Mouse (Mus musculus) forebrain, embryonic 11.5 days (tissue): ENCODE data around the gene Asap3. TPM values are rescaled to one million over a fixed set of nuclear protein-coding genes. Genes with fewer than 3 reads are reported as not detected.

ENCODE experiments used
- ATAC-seq: fragments of 200-750 bp; cut with Nextera tagmentation; replicated peaks from 2 replicates; pipeline ENCODE4 v1.8.0; 2017; ENCODE audit warnings: moderate TSS enrichment; ENCODE audit not compliant: low FRiP score
- DNase-seq: peaks from one replicate; pipeline ENCODE4 v3.0.0-alpha.2; 2017; ENCODE audit warnings: low spot score
- H3K27ac ChIP-seq: fragments of 300-500 bp; sonication (generic); 2 replicates; pipeline ENCODE4 v1.5.1; 2014; ENCODE audit warnings: low read depth, low read length
- H3K27me3 ChIP-seq: fragments of 300-500 bp; sonication (generic); 2 replicates; pipeline ENCODE4 v1.6.1; 2014; ENCODE audit warnings: mild to moderate bottlenecking, low read length, mixed read lengths; ENCODE audit not compliant: control insufficient read depth, insufficient read depth
- H3K36me3 ChIP-seq: fragments of 300-500 bp; sonication (generic); 2 replicates; pipeline ENCODE4 v1.6.1; 2014; ENCODE audit warnings: mild to moderate bottlenecking, low read length, moderate library complexity, mixed read lengths; ENCODE audit not compliant: control insufficient read depth, insufficient read depth
- H3K4me1 ChIP-seq: fragments of 300-500 bp; sonication (generic); replicated peaks from 2 replicates; pipeline ENCODE4 v1.6.1; 2014; ENCODE audit warnings: low read length, mixed read lengths; ENCODE audit not compliant: control insufficient read depth, insufficient read depth
- H3K4me2 ChIP-seq: fragments of 300-500 bp; sonication (generic); 2 replicates; pipeline ENCODE4 v1.6.1; 2014; ENCODE audit warnings: low read depth, mild to moderate bottlenecking, low read length, moderate library complexity, mixed read lengths; ENCODE audit not compliant: severe bottlenecking
- H3K4me3 ChIP-seq: fragments of 300-500 bp; sonication (generic); 2 replicates; pipeline ENCODE4 v1.5.1; 2014; ENCODE audit warnings: low read depth, low read length
- H3K9ac ChIP-seq: fragments of 300-500 bp; sonication (generic); 2 replicates; pipeline ENCODE4 v1.6.1; 2014; ENCODE audit warnings: low read length
- H3K9me3 ChIP-seq: fragments of 300-500 bp; sonication (generic); 2 replicates; pipeline ENCODE4 v1.6.1; 2016; ENCODE audit warnings: low read length, mixed read lengths; ENCODE audit not compliant: control insufficient read depth
- WGBS: fragments of 180-500 bp; shearing (Covaris S2); extraction: QIAGEN DNeasy Blood & Tissue Kit; methylation state at CpG from one replicate; pipeline ENCODE4 v1.1.7; 2014; 5-methylcytosine and 5-hydroxymethylcytosine counted together
- polyA plus RNA-seq: library from polyadenylated mRNA; unstranded; fragments of >200 nt; fragmentation: Nextera tagmentation; extraction: Ambion mirVana; gene quantifications from 2 replicates; pipeline ENCODE4 v1.2.1, GENCODE M21; 2014

Asap3 gene
- polyA plus RNA-seq, 1 experiment from 2014 or later: 4.3 TPM

DNA sequence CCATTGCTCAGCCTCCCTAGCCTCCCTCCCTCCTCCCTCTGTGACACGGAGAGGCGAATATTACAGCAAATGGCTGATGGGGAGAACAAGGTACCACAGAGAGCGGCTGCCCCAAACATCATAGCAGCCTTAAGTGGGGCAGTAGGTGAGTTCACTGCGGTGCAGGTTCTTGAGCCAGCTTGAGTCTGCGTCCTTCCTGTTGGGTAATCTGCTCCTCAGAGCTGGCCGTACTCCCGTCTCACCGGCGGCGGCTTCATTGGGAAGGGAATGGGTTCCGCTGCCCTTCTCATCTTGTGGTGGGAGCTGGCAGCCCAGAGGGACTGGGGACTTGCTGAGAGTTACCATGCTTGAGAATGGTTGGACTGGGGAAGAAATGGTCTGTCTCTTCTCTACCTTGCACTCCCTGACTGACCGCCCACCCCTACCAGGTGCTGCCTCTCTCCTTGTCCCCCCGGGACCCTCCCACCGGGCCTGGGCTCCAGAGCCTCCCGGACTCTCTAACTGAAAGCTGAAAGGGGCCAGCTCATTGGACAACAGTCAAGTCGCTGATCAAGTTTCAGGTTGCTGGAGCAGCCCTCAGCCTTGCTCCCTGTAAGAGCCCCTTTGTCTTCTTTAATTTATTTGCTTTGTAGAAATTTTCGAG, 14.1 kb downstream of the Asap3 start:
- ATAC-seq (no peak), DNase-seq (no peak)
- 7% methylated on average over 17 of the region's 17 CpGs for WGBS
- Histone ChIP-seq H3K4me2 (peak overlapping the region; percentile 29; the same call in 1 of the 2 replicates), H3K9ac (0 out of 2 replicates have a peak overlapping the region, but pooled peaks have one; percentile 3), H3K9me3 (no peaks in the 10 kb centered on the region), H3K27ac (no peak overlapping the region), H3K4me3 (no peak overlapping the region), H3K27me3 (peaks cover 3% of the 10 kb centered on the region; the same call in 1 of the 2 replicates), H3K4me1 (peaks cover 23% of the 10 kb centered on the region), H3K36me3 (no peaks in the 10 kb centered on the region)

GRCm38 (mm10) chr4:136223549-136224239, 17.5 kb downstream of the Asap3 start:
- WGBS: 56% methylated on average over 13 of the region's 13 CpGs
- peak; percentile 58 for ATAC-seq
- Histone ChIP-seq H3K4me1 (peaks cover 20% of the 10 kb centered on the region), H3K36me3 (no peaks in the 10 kb centered on the region), H3K4me3 (no peak overlapping the region), H3K27ac (peak overlapping the region; percentile 2), H3K4me2 (no peak overlapping the region), H3K9ac (no peak overlapping the region), H3K9me3 (no peaks in the 10 kb centered on the region), H3K27me3 (peaks cover 3% of the 10 kb centered on the region; the same call in 1 of the 2 replicates)
- DNase-seq: no peak

GRCm38 (mm10) chr4:136224240-136224559, 18.0 kb downstream of the Asap3 start:
- H3K27ac ChIP-seq: peak overlapping the region; percentile 50
- H3K4me1 ChIP-seq: peaks cover 15% of the 10 kb centered on the region
- H3K9me3 ChIP-seq: no peaks in the 10 kb centered on the region
- peaks cover under 1% of the 10 kb centered on the region; the same call in 1 of the 2 replicates for H3K27me3 ChIP-seq
- ATAC-seq (peak; percentile 15; the same call in 1 of the 2 replicates), DNase-seq (no peak)
- 42% methylated on average over 5 of the region's 5 CpGs for WGBS
- H3K36me3 ChIP-seq: no peaks in the 10 kb centered on the region
- no peak overlapping the region for H3K4me2 ChIP-seq
- H3K4me3 ChIP-seq: no peak overlapping the region
- no peak overlapping the region for H3K9ac ChIP-seq

DNA sequence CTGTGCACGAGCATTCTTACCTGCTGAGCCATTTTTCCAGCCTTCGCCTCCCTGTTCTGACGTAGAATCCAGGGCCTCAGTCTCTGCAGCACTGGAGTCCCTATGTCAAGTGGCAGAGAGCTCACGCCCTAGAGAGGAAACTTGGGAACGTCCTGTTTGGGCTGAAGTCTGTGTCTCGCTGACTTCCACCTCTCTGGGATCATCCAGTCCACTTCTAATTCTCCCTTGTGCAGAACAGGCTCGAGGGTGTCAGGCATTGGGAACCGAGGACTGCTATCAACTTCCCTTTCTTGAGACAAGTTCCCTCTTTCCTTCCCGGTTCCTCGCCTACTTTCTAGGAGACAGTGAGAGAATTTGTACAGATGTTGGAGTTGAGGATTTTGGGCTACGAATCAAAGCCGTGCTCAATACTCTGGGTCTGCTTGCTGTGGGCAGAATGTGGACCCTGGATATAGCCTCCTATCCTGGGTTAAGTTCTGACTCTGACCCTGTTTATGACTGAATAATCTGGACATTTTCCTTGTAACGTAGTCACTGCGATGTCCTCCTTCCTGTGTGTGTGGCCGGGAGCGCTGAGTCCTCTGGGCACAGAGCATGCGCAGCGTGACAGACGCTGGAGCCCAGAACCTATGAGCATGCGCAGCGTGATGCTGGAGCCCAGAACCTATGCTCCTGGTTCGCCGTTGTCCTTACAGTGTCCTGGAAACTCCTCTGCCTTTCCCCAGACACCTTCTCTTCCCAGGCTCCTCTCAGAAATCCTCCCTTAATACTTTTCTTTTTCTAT, 18.7 kb downstream of the Asap3 start:
- Histone ChIP-seq H3K9ac (no peak overlapping the region), H3K4me3 (no peak overlapping the region), H3K27ac (peak overlapping the region; percentile 50), H3K27me3 (no peaks in the 10 kb centered on the region), H3K4me2 (no peak overlapping the region), H3K4me1 (peaks cover 15% of the 10 kb centered on the region), H3K36me3 (no peaks in the 10 kb centered on the region), H3K9me3 (no peaks in the 10 kb centered on the region)
- DNase-seq (no peak), ATAC-seq (no peak)
- 82% methylated on average over 23 of the region's 23 CpGs for WGBS

DNA sequence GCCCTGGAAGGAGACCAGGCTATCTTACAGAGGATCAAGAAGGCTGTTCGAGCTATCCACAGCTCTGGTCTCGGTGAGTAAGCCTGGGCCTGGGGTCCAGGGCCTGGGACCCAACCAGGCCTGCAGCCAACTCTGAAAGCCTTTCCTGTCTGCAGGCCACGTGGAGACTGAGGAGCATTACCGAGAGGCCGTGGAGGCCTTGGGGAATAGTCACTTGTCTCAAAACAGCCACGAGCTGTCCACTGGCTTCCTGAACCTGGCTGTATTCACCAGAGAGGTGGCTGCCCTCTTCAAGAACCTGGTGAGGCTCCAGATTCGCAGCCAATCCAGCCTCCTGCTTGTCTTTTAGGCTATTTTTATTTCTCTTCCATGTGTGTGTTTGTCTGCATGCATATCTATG, 21.2 kb downstream of the Asap3 start:
- H3K27ac ChIP-seq: no peak overlapping the region
- ATAC-seq (no peak), DNase-seq (no peak)
- H3K36me3 ChIP-seq: no peaks in the 10 kb centered on the region
- WGBS: 92% methylated on average over 7 of the region's 7 CpGs
- peaks cover 9% of the 10 kb centered on the region for H3K4me1 ChIP-seq
- no peaks in the 10 kb centered on the region for H3K9me3 ChIP-seq
- no peak overlapping the region for H3K4me2 ChIP-seq
- no peak overlapping the region for H3K4me3 ChIP-seq
- no peak overlapping the region for H3K9ac ChIP-seq
- no peaks in the 10 kb centered on the region for H3K27me3 ChIP-seq

GRCm38 (mm10) chr4:136228640-136229039, 22.5 kb downstream of the Asap3 start:
- H3K9ac ChIP-seq: no peak overlapping the region
- no peak overlapping the region for H3K4me2 ChIP-seq
- ATAC-seq (no peak), DNase-seq (no peak)
- H3K27me3 ChIP-seq: no peaks in the 10 kb centered on the region
- H3K27ac ChIP-seq: no peak overlapping the region
- no peak overlapping the region for H3K4me3 ChIP-seq
- no peaks in the 10 kb centered on the region for H3K9me3 ChIP-seq
- H3K4me1 ChIP-seq: peaks cover 9% of the 10 kb centered on the region
- H3K36me3 ChIP-seq: no peaks in the 10 kb centered on the region
- WGBS: 86% methylated on average over 5 of the region's 5 CpGs

DNA sequence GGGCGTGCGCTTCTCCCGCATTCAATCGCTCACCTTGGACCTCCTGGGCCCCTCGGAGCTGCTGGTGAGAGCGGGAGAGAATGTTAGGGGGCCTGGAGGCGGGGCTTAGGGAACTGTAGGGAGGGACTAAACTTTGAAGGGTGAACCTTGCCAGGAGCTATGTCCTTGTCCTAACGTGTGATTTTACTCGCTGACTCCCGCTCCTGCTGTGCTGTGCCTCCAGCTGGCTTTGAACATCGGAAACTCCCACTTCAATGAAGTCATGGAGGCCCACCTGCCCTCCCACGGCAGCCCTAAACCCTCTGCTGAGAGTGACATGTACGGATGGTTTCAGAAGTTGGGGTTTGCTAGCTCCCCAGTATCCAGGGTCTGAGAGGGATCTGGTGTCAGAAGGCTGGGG, 32.5 kb downstream of the Asap3 start:
- WGBS: 18% methylated on average over 13 of the region's 13 CpGs
- H3K4me3 ChIP-seq: no peak overlapping the region
- ATAC-seq (no peak), DNase-seq (no peak)
- no peak overlapping the region for H3K9ac ChIP-seq
- no peaks in the 10 kb centered on the region for H3K4me1 ChIP-seq
- no peaks in the 10 kb centered on the region for H3K36me3 ChIP-seq
- H3K9me3 ChIP-seq: no peaks in the 10 kb centered on the region
- H3K27me3 ChIP-seq: peaks cover 15% of the 10 kb centered on the region
- H3K4me2 ChIP-seq: peak overlapping the region; percentile 5; the same call in 1 of the 2 replicates
- H3K27ac ChIP-seq: no peak overlapping the region

GRCm38 (mm10) chr4:136239111-136239510, 32.9 kb downstream of the Asap3 start:
- WGBS: 71% methylated on average over 9 of the region's 9 CpGs
- Histone ChIP-seq H3K4me3 (no peak overlapping the region), H3K9ac (no peak overlapping the region), H3K36me3 (no peaks in the 10 kb centered on the region), H3K4me1 (no peaks in the 10 kb centered on the region), H3K9me3 (no peaks in the 10 kb centered on the region), H3K4me2 (no peak overlapping the region), H3K27ac (no peak overlapping the region), H3K27me3 (peaks cover 15% of the 10 kb centered on the region)
- ATAC-seq (no peak), DNase-seq (no peak)
